Mouse (Mus musculus): ENCODE results near the gene Smim5. TPM values are rescaled to one million over a fixed set of nuclear protein-coding genes. Genes with fewer than 3 reads are reported as not detected.

The Smim5 gene
- polyA plus RNA-seq, 1 experiment from 2014 or later: 2.2 TPM

DNA sequence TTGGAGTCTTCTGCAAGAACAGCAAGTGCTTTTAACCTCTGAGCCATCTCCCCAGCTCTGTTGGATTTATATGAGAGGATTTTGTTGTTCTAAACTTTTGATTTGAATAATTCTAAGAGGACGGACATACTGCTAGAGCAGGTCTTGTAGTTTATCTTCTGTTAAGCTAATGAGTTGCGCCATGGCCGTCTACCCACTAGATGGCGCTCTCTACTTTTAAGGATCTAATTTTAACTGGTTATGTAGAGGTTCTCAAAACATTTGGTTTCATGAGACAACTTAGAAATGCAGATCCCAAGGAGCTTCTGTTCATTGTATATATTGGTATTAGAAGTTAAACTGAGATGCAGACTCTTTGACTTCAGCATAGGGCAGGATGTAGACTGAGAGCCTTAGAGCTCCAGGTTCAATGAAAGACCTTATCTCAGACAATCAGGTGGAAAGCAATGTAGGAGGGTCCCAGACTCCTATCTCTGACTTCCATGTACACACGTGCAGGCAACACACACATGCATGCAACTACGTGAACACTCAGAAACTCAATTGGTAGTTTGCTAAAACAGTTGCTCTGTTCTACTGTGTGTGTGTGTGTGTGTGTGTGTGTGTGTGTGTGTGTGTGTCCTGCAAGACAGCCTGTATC lies 40.0 kb downstream of the Smim5 start:
- H3K4me2 ChIP-seq: no peak overlapping the region
- H3K9ac ChIP-seq: no peak overlapping the region
- no peak overlapping the region for H3K4me3 ChIP-seq
- no peak for ATAC-seq (ENCODE audit: low FRiP score, low read depth)
- peaks cover 39% of the 10 kb centered on the region for H3K36me3 ChIP-seq
- no peaks in the 10 kb centered on the region for H3K9me3 ChIP-seq
- peaks cover 4% of the 10 kb centered on the region for H3K4me1 ChIP-seq (replicated peaks)
- WGBS: 37% methylated on average over 6 of the region's 6 CpGs
- H3K27me3 ChIP-seq: no peaks in the 10 kb centered on the region
- H3K27ac ChIP-seq (replicated peaks): no peak overlapping the region

DNA sequence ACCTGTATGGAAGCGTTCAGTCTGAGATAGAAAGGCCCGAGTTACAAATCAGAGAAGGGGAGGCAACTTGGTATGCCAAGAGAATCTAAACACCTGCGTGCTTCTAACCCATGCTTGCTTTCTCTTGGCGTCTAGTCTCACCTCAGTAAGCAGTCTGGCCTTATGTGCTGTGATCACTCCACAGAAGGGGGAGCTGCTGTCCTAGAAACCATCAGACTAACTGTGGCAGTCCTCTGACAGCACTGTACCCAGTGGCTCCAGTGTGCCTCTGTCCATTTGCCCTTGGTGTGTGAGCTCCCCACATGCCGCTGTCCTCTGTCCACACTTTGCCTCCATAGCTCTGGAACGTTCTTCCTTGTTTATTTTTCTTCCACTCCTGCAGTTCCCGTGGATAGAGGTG lies 42.2 kb downstream of the Smim5 start:
- no peak for ATAC-seq (ENCODE audit: low FRiP score, low read depth)

GRCm38 (mm10) chr11:115945247-115945646 lies 45.5 kb downstream of the Smim5 start:
- Histone ChIP-seq H3K9me3 (no peaks in the 10 kb centered on the region), H3K9ac (no peak overlapping the region), H3K27me3 (no peaks in the 10 kb centered on the region), H3K4me2 (no peak overlapping the region), H3K4me3 (no peak overlapping the region), H3K36me3 (peaks cover 30% of the 10 kb centered on the region), H3K27ac (replicated peaks) (no peak overlapping the region), H3K4me1 (replicated peaks) (peaks cover 7% of the 10 kb centered on the region; the same call in 1 of the 2 replicates)
- 87% methylated on average over 8 of the region's 8 CpGs for WGBS
- ATAC-seq (ENCODE audit: low FRiP score, low read depth): no peak

More for the DNA sequence above, 42.2 kb downstream of the Smim5 start:
- Histone ChIP-seq H3K9me3 (no peaks in the 10 kb centered on the region), H3K27me3 (no peaks in the 10 kb centered on the region), H3K27ac (replicated peaks) (no peak overlapping the region), H3K36me3 (peaks cover 43% of the 10 kb centered on the region), H3K4me1 (replicated peaks) (no peaks in the 10 kb centered on the region), H3K9ac (no peak overlapping the region), H3K4me3 (no peak overlapping the region), H3K4me2 (no peak overlapping the region)
- WGBS: 83% methylated on average over 7 of the region's 7 CpGs

- peaks cover 7% of the 10 kb centered on the region; the same call in 1 of the 2 replicates for H3K4me1 ChIP-seq (replicated peaks)
- H3K9me3 ChIP-seq: no peaks in the 10 kb centered on the region
- ATAC-seq (ENCODE audit: low FRiP score, low read depth): no peak
- peak overlapping the region; percentile 58 for H3K27ac ChIP-seq (replicated peaks)
- peaks cover 25% of the 10 kb centered on the region for H3K36me3 ChIP-seq
- WGBS: 81% methylated on average over 9 of the region's 9 CpGs
- no peak overlapping the region for H3K9ac ChIP-seq
- H3K4me3 ChIP-seq: no peak overlapping the region
- H3K4me2 ChIP-seq: no peak overlapping the region
- no peaks in the 10 kb centered on the region for H3K27me3 ChIP-seq
Observed at GRCm38 (mm10) chr11:115946221-115946828, 46.6 kb downstream of the Smim5 start.

- WGBS: 83% methylated on average over 9 of the region's 9 CpGs
- Histone ChIP-seq H3K4me3 (no peak overlapping the region), H3K27me3 (no peaks in the 10 kb centered on the region), H3K9ac (no peak overlapping the region), H3K4me2 (no peak overlapping the region), H3K36me3 (peaks cover 24% of the 10 kb centered on the region), H3K27ac (replicated peaks) (no peak overlapping the region), H3K9me3 (no peaks in the 10 kb centered on the region), H3K4me1 (replicated peaks) (peaks cover 11% of the 10 kb centered on the region; the same call in 1 of the 2 replicates)
- ATAC-seq (ENCODE audit: low FRiP score, low read depth): no peak
Observed at GRCm38 (mm10) chr11:115948316-115948715, 48.5 kb downstream of the Smim5 start.

DNA sequence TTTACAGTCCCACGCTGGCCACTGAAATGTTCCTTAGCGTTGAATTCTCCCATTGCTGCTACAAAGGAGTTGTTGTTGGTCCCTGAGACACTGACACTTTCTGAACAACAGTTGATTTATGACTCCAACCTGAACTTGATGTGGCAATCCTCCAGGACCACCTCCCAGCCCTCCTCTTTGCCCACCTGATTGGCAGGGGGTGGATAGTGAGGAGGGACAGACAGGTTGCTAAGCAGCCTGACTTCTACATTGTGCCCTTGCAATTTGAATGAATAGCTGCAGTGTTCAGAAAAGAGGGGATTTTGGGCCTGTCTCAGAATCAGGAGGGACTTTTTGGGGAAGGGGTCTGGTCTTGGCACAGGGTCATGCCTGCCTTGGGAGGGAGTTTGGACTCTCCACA lies 51.0 kb downstream of the Smim5 start:
- Histone ChIP-seq H3K4me1 (replicated peaks) (peaks cover 24% of the 10 kb centered on the region), H3K4me3 (no peak overlapping the region), H3K36me3 (peaks cover 22% of the 10 kb centered on the region), H3K9me3 (no peaks in the 10 kb centered on the region), H3K4me2 (no peak overlapping the region), H3K9ac (no peak overlapping the region), H3K27me3 (no peaks in the 10 kb centered on the region), H3K27ac (replicated peaks) (peak overlapping the region; percentile 73)
- peak; percentile 75 for ATAC-seq (ENCODE audit: low FRiP score, low read depth)
- 50% methylated on average over 2 of the region's 2 CpGs for WGBS

GRCm38 (mm10) chr11:115954712-115955111 lies 54.9 kb downstream of the Smim5 start:
- H3K9me3 ChIP-seq: no peaks in the 10 kb centered on the region
- H3K4me2 ChIP-seq: no peak overlapping the region
- H3K27ac ChIP-seq (replicated peaks): peak overlapping the region; percentile 69; the same call in 1 of the 2 replicates
- H3K27me3 ChIP-seq: no peaks in the 10 kb centered on the region
- WGBS: 66% methylated on average over 5 of the region's 5 CpGs
- peaks cover 18% of the 10 kb centered on the region for H3K4me1 ChIP-seq (replicated peaks)
- H3K9ac ChIP-seq: no peak overlapping the region
- peaks cover 25% of the 10 kb centered on the region; the same call in 1 of the 2 replicates for H3K36me3 ChIP-seq
- H3K4me3 ChIP-seq: no peak overlapping the region
- no peak for ATAC-seq (ENCODE audit: low FRiP score, low read depth)

DNA sequence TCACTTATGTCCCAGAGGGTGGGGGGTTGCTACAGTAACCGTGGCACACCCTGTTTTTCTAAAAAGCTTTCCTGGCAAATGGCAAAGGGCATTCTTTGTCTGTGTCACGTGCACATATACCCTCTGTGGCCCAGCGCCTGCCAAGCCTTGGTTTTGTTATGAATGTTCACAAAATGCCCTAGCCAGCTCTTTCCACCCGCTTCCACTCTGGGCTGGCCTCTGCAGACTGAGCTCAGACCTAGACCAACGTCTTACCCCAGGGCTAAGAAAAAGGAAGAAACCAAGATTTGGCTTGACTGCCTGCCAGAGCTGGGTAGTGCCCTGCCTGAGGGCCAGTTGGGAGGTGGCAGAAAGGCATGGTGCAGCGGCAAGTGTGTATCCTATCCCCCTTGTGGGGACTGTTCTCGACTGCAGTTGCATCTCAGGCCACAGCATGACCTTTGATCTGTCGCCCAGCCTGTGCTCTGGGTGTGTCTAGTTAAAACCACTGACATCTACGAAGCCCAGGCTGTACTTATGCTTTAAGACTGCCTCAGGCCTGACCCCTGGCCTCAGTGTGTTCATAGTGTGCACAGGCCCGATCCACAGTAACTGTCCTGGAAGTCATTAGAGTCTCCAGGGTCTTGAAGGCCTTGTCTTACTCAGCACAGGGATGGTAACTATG lies 55.6 kb downstream of the Smim5 start:
- peak; percentile 46; the same call in 1 of the 2 replicates for ATAC-seq (ENCODE audit: low FRiP score, low read depth)
- H3K4me3 ChIP-seq: no peak overlapping the region
- H3K9ac ChIP-seq: no peak overlapping the region
- 47% methylated on average over 10 of the region's 10 CpGs for WGBS
- no peak overlapping the region for H3K4me2 ChIP-seq
- no peaks in the 10 kb centered on the region for H3K9me3 ChIP-seq
- no peaks in the 10 kb centered on the region for H3K27me3 ChIP-seq
- peaks cover 18% of the 10 kb centered on the region for H3K4me1 ChIP-seq (replicated peaks)
- H3K36me3 ChIP-seq: peaks cover 25% of the 10 kb centered on the region; the same call in 1 of the 2 replicates
- H3K27ac ChIP-seq (replicated peaks): peak overlapping the region; percentile 69

Other genes with a start within 250 kb of the Smim5 start
- gene Grb2, start 191.4 kb upstream of the Smim5 start, polyA plus RNA-seq (2015; fragmentation: Nextera tagmentation; extraction: Ambion mirVana): 186 and 190 TPM in 2 replicates
- gene Tmem94, start 134.5 kb upstream of the Smim5 start, polyA plus RNA-seq (2015; fragmentation: Nextera tagmentation; extraction: Ambion mirVana): 24.2 and 27.9 TPM in 2 replicates
- 9.9 and 12.2 TPM in 2 replicates for gene Caskin2, start 86.3 kb upstream of the Smim5 start, polyA plus RNA-seq (2015; fragmentation: Nextera tagmentation; extraction: Ambion mirVana)
- gene Tsen54, start 85.2 kb upstream of the Smim5 start, polyA plus RNA-seq (2015; fragmentation: Nextera tagmentation; extraction: Ambion mirVana): 22.3 and 23.6 TPM in 2 replicates
- gene Llgl2, start 75.9 kb upstream of the Smim5 start, polyA plus RNA-seq (2015; fragmentation: Nextera tagmentation; extraction: Ambion mirVana): 1.3 TPM in 2 replicates
- gene Myo15b, start 41.6 kb upstream of the Smim5 start, polyA plus RNA-seq (2015; fragmentation: Nextera tagmentation; extraction: Ambion mirVana): 0.17 and 0.19 TPM in 2 replicates
- gene Smim6, start 12.1 kb downstream of the Smim5 start, polyA plus RNA-seq (2015; fragmentation: Nextera tagmentation; extraction: Ambion mirVana): 0.93 and 1.1 TPM in 2 replicates
- gene Sap30bp, start 33.3 kb downstream of the Smim5 start, polyA plus RNA-seq (2015; fragmentation: Nextera tagmentation; extraction: Ambion mirVana): 42.9 and 43.4 TPM in 2 replicates
- 18.7 and 23.8 TPM in 2 replicates for gene Recql5, start 33.5 kb downstream of the Smim5 start, polyA plus RNA-seq (2015; fragmentation: Nextera tagmentation; extraction: Ambion mirVana)
- 1.7 and 1.9 TPM in 2 replicates for gene Itgb4, start 74.7 kb downstream of the Smim5 start, polyA plus RNA-seq (2015; fragmentation: Nextera tagmentation; extraction: Ambion mirVana)
- gene Galk1, start 112.8 kb downstream of the Smim5 start, polyA plus RNA-seq (2015; fragmentation: Nextera tagmentation; extraction: Ambion mirVana): 62.5 and 70.9 TPM in 2 replicates
- gene H3f3b, start 128.0 kb downstream of the Smim5 start, polyA plus RNA-seq (2015; fragmentation: Nextera tagmentation; extraction: Ambion mirVana): 1,686 and 1,716 TPM in 2 replicates
- gene Unk, start 130.4 kb downstream of the Smim5 start, polyA plus RNA-seq (2015; fragmentation: Nextera tagmentation; extraction: Ambion mirVana): 32.1 and 37.0 TPM in 2 replicates
- 1.0 and 1.6 TPM in 2 replicates for gene Unc13d, start 178.0 kb downstream of the Smim5 start, polyA plus RNA-seq (2015; fragmentation: Nextera tagmentation; extraction: Ambion mirVana)
- 149 and 196 TPM in 2 replicates for gene Wbp2, start 187.0 kb downstream of the Smim5 start, polyA plus RNA-seq (2015; fragmentation: Nextera tagmentation; extraction: Ambion mirVana)
- 10.9 and 11.6 TPM in 2 replicates for gene Trim47, start 227.2 kb downstream of the Smim5 start, polyA plus RNA-seq (2015; fragmentation: Nextera tagmentation; extraction: Ambion mirVana)
- gene Trim65, start 231.2 kb downstream of the Smim5 start, polyA plus RNA-seq (2015; fragmentation: Nextera tagmentation; extraction: Ambion mirVana): 3.0 and 4.0 TPM in 2 replicates
- gene Mrpl38, start 238.9 kb downstream of the Smim5 start, polyA plus RNA-seq (2015; fragmentation: Nextera tagmentation; extraction: Ambion mirVana): 86.2 and 89.0 TPM in 2 replicates